Mouse (Mus musculus): ENCODE data around the gene Ppp1r15a. TPM values are rescaled to one million over a fixed set of nuclear protein-coding genes. Genes with fewer than 3 reads are reported as not detected.
A peak's percentile ranks its signal among the peaks of the same experiment; 100 is the strongest.

Gene Ppp1r15a
- polyA plus RNA-seq, 1 experiment from 2014 or later = 20.1 TPM

DNA sequence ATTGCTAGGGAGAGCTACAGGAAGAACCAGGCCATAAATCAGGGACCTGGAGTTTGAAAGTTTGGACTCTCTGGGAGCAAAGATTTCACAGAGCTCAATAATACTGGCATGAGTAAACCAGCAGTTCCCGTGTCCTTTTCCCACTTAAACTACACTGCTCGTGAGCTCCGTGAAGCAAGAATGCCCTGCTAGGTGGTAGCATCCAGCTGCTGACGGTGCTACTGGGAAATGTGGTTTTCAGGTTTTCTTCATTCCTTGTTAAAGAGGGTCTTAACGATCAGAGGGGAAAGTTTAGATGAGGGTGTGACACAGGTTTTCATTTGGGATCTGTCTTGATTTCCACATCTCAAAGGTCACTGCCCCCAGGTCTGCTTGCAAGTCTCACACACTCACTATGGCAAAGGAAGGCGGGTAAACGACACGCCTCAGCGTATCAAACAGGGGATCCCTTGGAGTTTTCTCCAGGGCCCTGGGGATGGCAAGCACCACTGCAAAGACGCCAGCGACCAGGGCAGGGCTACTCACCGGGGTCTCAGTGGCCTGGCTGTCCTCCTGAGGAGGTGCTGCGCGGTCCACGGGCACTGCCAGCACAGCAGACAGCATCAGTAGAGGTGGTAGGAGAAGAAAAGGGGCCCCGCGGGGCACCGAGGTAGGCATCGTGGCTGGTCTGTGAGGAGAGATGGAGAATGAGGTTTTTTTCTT is 16.7 kb downstream of the Ppp1r15a start:
- H3K36me3 ChIP-seq = peaks cover 18% of the 10 kb centered on the region
- H3K27ac ChIP-seq = no peak overlapping the region
- peak; percentile 38 for ATAC-seq (ENCODE audit: low FRiP score, low read depth)
- H3K9ac ChIP-seq = peak overlapping the region; percentile 77
- H3K4me2 ChIP-seq (replicated peaks) = peak overlapping the region; percentile 77
- no peaks in the 10 kb centered on the region for H3K27me3 ChIP-seq (replicated peaks)
- H3K4me3 ChIP-seq = peak overlapping the region; percentile 75
- no peaks in the 10 kb centered on the region for H3K9me3 ChIP-seq
- 39% methylated on average over 19 of the region's 19 CpGs for WGBS
- peaks cover 10% of the 10 kb centered on the region for H3K4me1 ChIP-seq

DNA sequence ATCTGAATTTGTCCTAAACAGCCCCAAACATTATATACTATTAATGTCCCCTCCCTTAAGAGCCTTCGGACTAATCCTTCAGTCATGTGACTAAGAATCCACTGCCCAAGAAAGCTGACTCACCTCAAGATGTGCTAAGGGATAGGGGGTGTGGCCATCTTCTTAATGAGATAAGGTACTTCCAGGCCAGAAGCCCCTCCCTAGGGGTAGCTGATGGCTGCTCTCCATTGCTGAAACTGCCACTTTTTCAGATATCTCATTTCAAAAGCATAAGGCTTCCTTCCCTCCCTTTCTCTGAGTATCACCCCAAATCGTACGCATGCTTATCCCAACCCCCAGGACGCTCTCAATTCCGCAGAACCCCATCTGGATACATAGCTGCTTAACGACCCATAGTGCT is 17.5 kb downstream of the Ppp1r15a start:
- WGBS = 86% methylated on average over 6 of the region's 6 CpGs
- no peak overlapping the region for H3K27ac ChIP-seq
- ATAC-seq (ENCODE audit: low FRiP score, low read depth) = no peak
- H3K4me1 ChIP-seq = peaks cover 10% of the 10 kb centered on the region
- peaks cover 18% of the 10 kb centered on the region for H3K36me3 ChIP-seq
- H3K27me3 ChIP-seq (replicated peaks) = no peaks in the 10 kb centered on the region
- H3K9me3 ChIP-seq = no peaks in the 10 kb centered on the region
- H3K4me2 ChIP-seq (replicated peaks) = peak overlapping the region; percentile 77
- H3K4me3 ChIP-seq = no peak overlapping the region
- H3K9ac ChIP-seq = no peak overlapping the region

DNA sequence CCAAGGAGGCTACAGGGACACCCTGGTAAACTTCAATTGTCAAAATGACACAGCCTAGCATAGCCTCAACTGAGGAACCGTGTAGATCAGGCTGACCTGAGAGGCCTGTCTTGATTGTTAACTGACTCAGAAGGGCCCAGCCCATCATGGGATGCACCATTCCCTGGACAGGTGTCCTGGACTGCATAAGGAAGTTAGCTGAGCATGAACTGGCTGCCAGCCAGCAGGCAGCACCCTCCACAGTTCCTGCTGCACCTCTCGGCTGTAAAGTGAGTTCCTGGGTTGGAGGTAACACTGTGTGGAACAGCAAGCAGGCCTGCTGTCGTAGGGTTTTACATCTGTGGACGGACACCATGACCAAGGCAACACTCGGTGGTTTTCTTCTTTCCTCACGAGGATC is 18.5 kb downstream of the Ppp1r15a start:
- WGBS = 91% methylated on average over 6 of the region's 6 CpGs
- Histone ChIP-seq H3K36me3 (peaks cover 18% of the 10 kb centered on the region), H3K9ac (no peak overlapping the region), H3K4me2 (replicated peaks) (no peak overlapping the region), H3K4me3 (no peak overlapping the region), H3K27ac (no peak overlapping the region), H3K27me3 (replicated peaks) (no peaks in the 10 kb centered on the region), H3K4me1 (peaks cover 10% of the 10 kb centered on the region), H3K9me3 (no peaks in the 10 kb centered on the region)
- ATAC-seq (ENCODE audit: low FRiP score, low read depth) = no peak

DNA sequence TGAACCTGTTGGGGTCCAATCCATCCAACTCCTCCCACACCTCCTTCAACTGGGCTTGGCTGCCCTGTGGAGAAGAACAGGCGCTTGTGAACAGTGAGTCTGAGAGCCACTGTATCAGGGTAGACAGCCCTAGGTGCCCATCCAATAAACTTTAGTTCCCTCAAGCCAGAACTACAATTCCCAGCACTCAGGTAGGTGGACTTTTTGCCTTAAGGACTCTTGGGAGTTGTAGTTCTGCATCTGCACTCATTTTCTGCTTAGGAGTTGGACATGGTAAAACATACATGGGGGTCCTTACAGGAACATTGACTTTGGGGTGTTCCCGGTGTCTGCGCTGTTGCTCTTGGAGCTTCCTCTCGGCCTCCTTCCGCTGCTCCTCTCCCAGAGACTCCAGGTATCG is 27.6 kb downstream of the Ppp1r15a start:
- H3K27ac ChIP-seq = no peak overlapping the region
- H3K4me3 ChIP-seq = no peak overlapping the region
- H3K9me3 ChIP-seq = no peaks in the 10 kb centered on the region
- ATAC-seq (ENCODE audit: low FRiP score, low read depth) = no peak
- no peak overlapping the region for H3K9ac ChIP-seq
- peaks cover 79% of the 10 kb centered on the region for H3K36me3 ChIP-seq
- H3K4me1 ChIP-seq = no peaks in the 10 kb centered on the region
- no peaks in the 10 kb centered on the region for H3K27me3 ChIP-seq (replicated peaks)
- no peak overlapping the region for H3K4me2 ChIP-seq (replicated peaks)
- 96% methylated on average over 6 of the region's 6 CpGs for WGBS

DNA sequence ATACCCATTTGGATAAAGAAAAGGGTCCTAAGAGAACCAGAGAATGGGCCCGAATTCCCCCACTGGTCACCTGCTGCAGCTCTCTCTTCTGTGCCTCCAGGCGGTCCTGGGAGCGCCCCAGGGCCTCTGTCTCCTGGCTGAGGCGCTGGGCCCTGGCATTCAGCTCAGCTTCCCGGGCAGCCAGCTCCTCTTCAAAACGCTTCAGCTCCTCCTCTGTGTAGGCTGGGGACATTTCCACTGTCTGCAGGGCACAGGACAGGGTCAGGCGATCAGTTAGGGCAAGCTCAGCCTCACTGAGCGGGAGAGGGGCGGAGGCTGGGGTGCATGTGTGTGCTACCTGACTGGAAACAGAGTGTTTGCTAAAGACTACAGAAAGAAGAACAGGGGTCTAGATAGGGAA is 31.5 kb downstream of the Ppp1r15a start:
- Histone ChIP-seq H3K9me3 (no peaks in the 10 kb centered on the region), H3K27ac (no peak overlapping the region), H3K4me2 (replicated peaks) (no peak overlapping the region), H3K36me3 (peaks cover 70% of the 10 kb centered on the region), H3K9ac (no peak overlapping the region), H3K27me3 (replicated peaks) (no peaks in the 10 kb centered on the region), H3K4me3 (no peak overlapping the region), H3K4me1 (peaks cover 10% of the 10 kb centered on the region)
- 85% methylated on average over 9 of the region's 9 CpGs for WGBS
- ATAC-seq (ENCODE audit: low FRiP score, low read depth) = no peak

DNA sequence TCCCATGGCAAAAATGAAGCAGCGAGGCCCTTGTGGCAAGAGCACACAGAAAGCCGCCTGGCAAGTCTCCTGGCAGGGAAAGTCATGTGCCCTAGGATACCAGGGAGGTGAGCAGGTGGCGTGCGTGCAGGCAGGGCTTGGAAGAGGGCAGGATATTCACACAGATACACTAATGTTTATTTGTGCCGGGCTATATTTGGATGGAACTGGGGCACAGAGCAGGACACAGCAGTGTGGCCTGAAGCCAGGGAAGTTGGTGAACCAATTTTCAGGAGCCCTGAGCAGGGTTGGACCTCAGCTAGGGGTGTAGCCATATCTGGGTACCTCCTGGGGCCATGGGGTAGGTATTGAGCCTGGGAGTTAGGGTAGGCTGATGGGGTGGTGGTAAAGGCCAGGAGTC is 33.1 kb downstream of the Ppp1r15a start:
- H3K4me2 ChIP-seq (replicated peaks) = no peak overlapping the region
- H3K36me3 ChIP-seq = peaks cover 54% of the 10 kb centered on the region
- no peak overlapping the region for H3K27ac ChIP-seq
- WGBS = 96% methylated on average over 5 of the region's 5 CpGs
- no peaks in the 10 kb centered on the region for H3K27me3 ChIP-seq (replicated peaks)
- no peaks in the 10 kb centered on the region for H3K9me3 ChIP-seq
- no peak for ATAC-seq (ENCODE audit: low FRiP score, low read depth)
- no peak overlapping the region for H3K9ac ChIP-seq
- H3K4me3 ChIP-seq = no peak overlapping the region
- H3K4me1 ChIP-seq = peaks cover 10% of the 10 kb centered on the region

DNA sequence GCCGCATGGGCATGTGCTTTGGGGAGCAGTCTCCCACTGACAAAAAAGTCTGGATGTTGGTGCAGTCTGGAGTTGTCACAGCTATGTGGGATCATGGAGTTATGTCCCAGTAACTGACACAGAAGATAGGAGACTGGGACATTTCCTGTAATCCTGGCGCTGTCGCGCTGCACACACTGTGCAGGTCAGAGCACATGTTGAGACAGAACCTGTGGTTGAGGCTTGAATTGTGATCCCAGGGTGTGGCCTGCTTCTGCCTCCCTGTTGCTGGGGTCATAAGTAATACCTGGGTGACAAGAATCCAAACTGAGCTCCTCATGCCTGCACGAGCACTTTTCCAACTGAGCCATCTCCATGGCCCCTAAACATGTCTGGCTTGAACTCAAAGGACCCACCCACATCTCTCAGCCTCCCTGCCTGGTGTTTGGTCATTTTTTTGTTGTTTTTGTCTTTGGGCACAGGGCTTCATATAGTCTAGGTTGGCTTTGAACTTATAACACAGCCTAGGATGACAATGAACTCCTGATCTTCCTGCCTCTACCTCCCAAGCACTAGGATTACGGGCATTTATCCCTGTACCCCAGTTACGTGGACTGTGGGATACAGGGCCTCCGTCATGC is 33.7 kb downstream of the Ppp1r15a start:
- 94% methylated on average over 8 of the region's 8 CpGs for WGBS
- no peaks in the 10 kb centered on the region for H3K27me3 ChIP-seq (replicated peaks)

DNA sequence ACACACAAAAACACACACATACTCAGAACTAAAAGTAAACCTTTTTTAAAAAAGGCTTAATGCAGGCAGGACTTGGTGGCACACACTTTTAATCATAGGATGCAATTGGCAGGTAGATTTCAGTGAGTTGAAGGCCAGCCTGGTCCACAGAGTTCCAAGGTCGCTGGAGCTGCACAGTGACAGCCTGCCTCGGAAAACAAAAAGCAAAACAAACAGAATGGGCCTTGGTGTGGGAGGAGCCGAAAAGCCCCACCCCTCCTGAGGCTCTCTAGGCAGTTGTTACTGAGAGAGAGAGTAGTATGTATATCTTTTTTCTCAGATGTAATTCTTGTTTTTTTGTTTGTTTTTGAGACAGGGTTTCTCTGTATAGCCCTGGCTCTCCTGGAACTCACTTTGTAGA is 34.8 kb downstream of the Ppp1r15a start:
- peaks cover 10% of the 10 kb centered on the region for H3K4me1 ChIP-seq
- H3K9ac ChIP-seq = no peak overlapping the region
- H3K4me3 ChIP-seq = no peak overlapping the region
- no peak for ATAC-seq (ENCODE audit: low FRiP score, low read depth)
- H3K4me2 ChIP-seq (replicated peaks) = no peak overlapping the region; the same call in 1 of the 2 replicates
- no peaks in the 10 kb centered on the region for H3K9me3 ChIP-seq
- no peaks in the 10 kb centered on the region for H3K27me3 ChIP-seq (replicated peaks)
- peaks cover 38% of the 10 kb centered on the region for H3K36me3 ChIP-seq
- WGBS = 22% methylated on average over 3 of the region's 3 CpGs
- no peak overlapping the region for H3K27ac ChIP-seq

More for the DNA sequence above, 33.7 kb downstream of the Ppp1r15a start:
- Histone ChIP-seq H3K4me3 (no peak overlapping the region), H3K27ac (no peak overlapping the region), H3K9ac (no peak overlapping the region), H3K4me2 (replicated peaks) (no peak overlapping the region), H3K36me3 (peaks cover 48% of the 10 kb centered on the region), H3K9me3 (no peaks in the 10 kb centered on the region), H3K4me1 (peaks cover 10% of the 10 kb centered on the region)
- no peak for ATAC-seq (ENCODE audit: low FRiP score, low read depth)

DNA sequence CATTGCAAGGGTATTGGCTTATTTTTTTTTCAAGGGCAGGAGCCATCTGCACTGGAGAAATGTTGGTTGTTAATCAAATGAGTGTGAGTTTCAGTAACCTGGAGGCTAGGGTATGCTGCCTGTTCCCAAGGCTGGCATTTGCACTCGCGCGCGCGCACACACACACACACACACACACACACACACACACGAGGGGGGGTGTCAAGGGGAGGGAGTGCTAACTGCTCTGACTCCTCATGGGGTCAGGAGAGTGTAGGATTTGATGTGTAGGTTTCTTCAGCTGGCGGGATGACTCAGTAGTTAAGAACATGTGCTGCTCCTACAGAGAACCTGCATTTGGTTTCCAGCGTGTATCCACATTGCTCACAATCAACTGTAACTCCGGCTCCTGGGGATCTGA is 35.2 kb downstream of the Ppp1r15a start:
- Histone ChIP-seq H3K27me3 (replicated peaks) (no peaks in the 10 kb centered on the region), H3K9me3 (no peaks in the 10 kb centered on the region), H3K4me3 (no peak overlapping the region), H3K4me1 (peaks cover 10% of the 10 kb centered on the region), H3K27ac (no peak overlapping the region), H3K36me3 (peaks cover 34% of the 10 kb centered on the region), H3K4me2 (replicated peaks) (peak overlapping the region; percentile 12; the same call in 1 of the 2 replicates), H3K9ac (no peak overlapping the region)
- ATAC-seq (ENCODE audit: low FRiP score, low read depth) = no peak
- 32% methylated on average over 6 of the region's 9 CpGs for WGBS

DNA sequence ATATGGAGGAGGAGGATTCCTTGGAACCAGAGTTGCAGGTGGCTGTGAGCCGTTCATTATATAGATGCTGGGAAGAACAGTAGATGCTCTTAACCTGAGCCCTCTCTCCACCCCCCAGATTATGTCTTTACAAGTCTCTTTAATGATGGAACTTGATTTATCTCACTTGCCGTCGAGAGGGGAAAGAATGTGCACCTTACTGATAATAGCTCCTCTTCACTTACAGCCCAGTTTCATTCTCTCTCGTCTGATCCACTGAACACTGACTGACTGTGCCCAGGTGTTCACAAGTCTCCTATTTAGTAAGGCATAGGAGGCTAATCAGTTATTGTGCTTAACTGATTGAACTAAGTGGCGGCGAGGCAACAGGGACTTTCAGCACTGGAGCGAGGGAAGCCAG is 36.5 kb downstream of the Ppp1r15a start:
- ATAC-seq (ENCODE audit: low FRiP score, low read depth) = no peak
- no peak overlapping the region for H3K27ac ChIP-seq
- no peaks in the 10 kb centered on the region for H3K9me3 ChIP-seq
- no peak overlapping the region for H3K4me2 ChIP-seq (replicated peaks)
- WGBS = 67% methylated on average over 7 of the region's 7 CpGs
- H3K27me3 ChIP-seq (replicated peaks) = no peaks in the 10 kb centered on the region
- peaks cover 10% of the 10 kb centered on the region for H3K4me1 ChIP-seq
- H3K4me3 ChIP-seq = no peak overlapping the region
- H3K9ac ChIP-seq = no peak overlapping the region
- peaks cover 21% of the 10 kb centered on the region for H3K36me3 ChIP-seq

DNA sequence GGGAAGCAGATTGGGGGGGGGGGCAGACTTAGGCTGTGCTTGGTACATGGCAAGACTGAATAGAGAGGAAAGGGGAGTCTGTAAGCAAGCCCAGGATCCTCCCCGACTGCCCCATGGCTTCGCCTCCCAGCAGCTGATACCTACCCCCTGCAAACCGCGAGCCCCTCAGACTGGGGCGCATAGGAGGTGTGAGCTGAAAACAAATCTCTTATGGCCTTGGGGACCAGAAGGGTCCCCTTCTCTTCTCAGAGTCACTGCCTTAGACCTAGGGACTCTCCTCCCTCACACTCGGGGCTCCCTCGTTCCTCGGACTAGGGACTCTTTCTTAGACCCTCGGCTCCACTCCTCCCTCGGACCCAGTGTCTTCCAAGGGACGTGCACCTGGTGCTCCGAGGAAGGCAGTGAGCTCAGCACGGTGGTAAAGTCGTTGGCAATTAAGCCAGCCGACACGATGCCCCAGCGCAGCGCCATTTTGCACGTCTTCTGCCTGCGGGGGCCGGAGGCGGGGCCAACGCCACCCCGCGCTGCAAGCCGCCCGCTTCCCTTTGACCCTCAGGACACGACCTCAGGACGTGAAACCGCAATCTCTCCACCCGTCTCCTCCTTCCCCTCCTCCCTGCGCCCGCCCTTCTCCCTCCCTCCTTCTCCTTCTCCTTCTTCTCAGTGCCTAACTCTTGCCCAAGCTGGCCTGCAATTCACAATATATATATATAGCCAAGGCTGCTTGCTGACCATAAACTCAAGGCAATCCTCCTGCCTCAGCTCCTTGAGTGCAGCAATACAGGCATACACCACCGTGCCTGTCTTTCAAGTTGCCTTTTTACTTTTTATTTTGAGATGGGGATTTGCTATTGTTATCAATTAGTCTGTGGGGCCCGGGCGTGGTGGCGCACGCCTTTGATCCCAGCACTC is 37.5 kb downstream of the Ppp1r15a start, which contains the start of gene Dhdh:
Dhdh (minus strand) TSS at position 513 of the 912 bp plus-strand sequence.
- Histone ChIP-seq H3K4me1 (peaks cover 10% of the 10 kb centered on the region), H3K9me3 (no peaks in the 10 kb centered on the region), H3K36me3 (peaks cover 11% of the 10 kb centered on the region), H3K27me3 (replicated peaks) (no peaks in the 10 kb centered on the region), H3K4me2 (replicated peaks) (peak within 1 kb of the TSS; percentile 61), H3K27ac (no peak within 1 kb of the TSS), H3K4me3 (peak within 1 kb of the TSS; percentile 42), H3K9ac (peak within 1 kb of the TSS; percentile 52; the same call in 1 of the 2 replicates)
- ATAC-seq (ENCODE audit: low FRiP score, low read depth) = peak; percentile 74
- WGBS = 8% methylated on average over 38 of the region's 38 CpGs

DNA sequence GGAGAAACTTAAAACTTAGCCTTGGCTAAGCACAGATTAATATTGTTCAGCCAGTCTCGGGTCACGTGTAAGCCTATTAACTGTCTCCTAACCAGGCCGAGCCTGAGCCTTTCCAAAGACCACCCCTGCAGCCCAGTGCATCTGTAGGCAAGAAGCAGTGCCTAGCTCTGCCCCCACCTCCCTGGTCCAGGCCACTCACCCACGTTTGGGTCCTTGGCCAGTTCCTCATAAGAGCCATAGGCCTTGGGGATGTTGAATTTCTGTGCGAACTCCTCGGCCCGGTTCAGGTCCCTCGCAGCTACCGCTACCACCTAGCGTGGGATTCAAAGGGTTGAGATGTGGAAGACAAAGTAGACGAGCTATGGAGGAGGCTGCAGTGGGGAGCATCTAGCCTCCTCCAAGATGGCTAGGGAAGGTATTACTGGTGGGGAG is 38.2 kb downstream of the Ppp1r15a start:
- 36% methylated on average over 11 of the region's 11 CpGs for whole genome bisulfite sequencing
- Histone ChIP-seq H3K27me3 (replicated peaks) (no peaks in the 10 kb centered on the region), H3K9ac (0 out of 2 replicates have a peak overlapping the region, but pooled peaks have one; percentile 52), H3K4me1 (peaks cover 10% of the 10 kb centered on the region), H3K27ac (no peak overlapping the region), H3K4me3 (peak overlapping the region; percentile 42), H3K9me3 (no peaks in the 10 kb centered on the region), H3K36me3 (peaks cover 5% of the 10 kb centered on the region), H3K4me2 (replicated peaks) (peak overlapping the region; percentile 61)
- peak; percentile 57 for ATAC-seq (ENCODE audit: low FRiP score, low read depth)
